Mouse (Mus musculus) small intestine, adult 10 weeks (tissue): ENCODE measurements around the gene Pcsk1n. TPM values are rescaled to one million over a fixed set of nuclear protein-coding genes. Genes with fewer than 3 reads are reported as not detected.

Experiments used
- polyA plus RNA-seq: library from polyadenylated mRNA; stranded (reverse); fragments of 350-450 nt; fragmentation: Illumina TruSeq; extraction: RNeasy Lipid Tissue Mini Kit (QIAGEN cat#74804); gene quantifications from one replicate; pipeline ENCODE4 v1.2.3, GENCODE M21; 2014; ENCODE audit warnings: low replicate concordance

Pcsk1n gene
- not detected for polyA plus RNA-seq

GRCm38 (mm10) chrX:7919601-7920383 lies at the start of gene Pcsk1n:
Gene Pcsk1n (plus strand): TSS chrX:7919822.

DNA sequence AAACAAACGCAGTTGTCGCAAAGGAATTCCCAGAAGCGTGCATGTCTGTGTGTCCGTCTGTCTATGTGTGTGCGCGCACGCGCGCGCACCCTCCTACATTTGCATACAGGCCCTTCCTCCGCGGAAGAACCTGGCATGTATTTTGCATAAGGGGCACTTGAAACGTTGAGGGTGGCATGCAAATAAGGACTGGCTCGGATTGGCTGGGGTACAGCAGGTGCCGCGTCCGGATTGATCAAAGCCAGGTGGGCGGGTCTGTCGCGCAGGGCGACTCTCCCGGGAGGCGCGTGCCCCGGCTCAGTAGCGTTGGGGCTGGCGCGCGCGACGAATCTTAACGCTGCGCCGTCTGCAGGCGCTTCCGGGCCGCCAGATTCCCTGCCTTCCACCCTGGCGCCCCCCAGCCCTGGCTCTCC lies 41.6 kb upstream of the Pcsk1n start, which contains the start of gene Pim2:
Pim2 (plus strand) TSS at position 256 of the 413 bp plus-strand sequence.

GRCm38 (mm10) chrX:7883841-7884567 lies 35.6 kb upstream of the Pcsk1n start, which contains the start of gene Slc35a2:
Gene Slc35a2 (plus strand): TSS chrX:7884028.

GRCm38 (mm10) chrX:7898880-7899874 lies 20.4 kb upstream of the Pcsk1n start, which contains the start of the genes Pqbp1 and Timm17b:
Gene Pqbp1 (minus strand): TSS chrX:7899269.
Gene Timm17b (plus strand): TSS chrX:7899357.

GRCm38 (mm10) chrX:7907735-7908134 lies 11.9 kb upstream of the Pcsk1n start, which contains the start of gene Gm10491:
Gene Gm10491 (minus strand): TSS chrX:7907835.

GRCm38 (mm10) chrX:7909242-7909641 lies 10.4 kb upstream of the Pcsk1n start, which contains the start of gene Gm10490:
Gene Gm10490 (plus strand): TSS chrX:7909542.

GRCm38 (mm10) chrX:7928270-7928790 lies 8.7 kb downstream of the Pcsk1n start, which contains the start of gene Eras:
Gene Eras (minus strand): TSS chrX:7928607.

GRCm38 (mm10) chrX:7947108-7947899 lies 27.7 kb downstream of the Pcsk1n start, which contains the start of gene Hdac6:
Gene Hdac6 (minus strand): TSS chrX:7947889.

Other genes with a start within 250 kb of the Pcsk1n start
- gene Plp2, start 248.4 kb upstream of the Pcsk1n start, polyA plus RNA-seq: 26.2 TPM
- 0.33 TPM for gene Magix, start 238.6 kb upstream of the Pcsk1n start, polyA plus RNA-seq
- gene Gpkow, start 222.7 kb upstream of the Pcsk1n start, polyA plus RNA-seq: 33.0 TPM
- 3.8 TPM for gene Wdr45, start 205.5 kb upstream of the Pcsk1n start, polyA plus RNA-seq
- gene Gm45208, start 197.6 kb upstream of the Pcsk1n start, polyA plus RNA-seq: not detected
- 12.1 TPM for gene Praf2, start 191.4 kb upstream of the Pcsk1n start, polyA plus RNA-seq
- gene Ccdc120, start 168.9 kb upstream of the Pcsk1n start, polyA plus RNA-seq: 4.6 TPM
- gene Tfe3, start 157.3 kb upstream of the Pcsk1n start, polyA plus RNA-seq: 3.7 TPM
- 21.4 TPM for gene Gripap1, start 130.1 kb upstream of the Pcsk1n start, polyA plus RNA-seq
- gene Kcnd1, start 97.5 kb upstream of the Pcsk1n start, polyA plus RNA-seq: 0.89 TPM
- gene Otud5, start 78.5 kb upstream of the Pcsk1n start, polyA plus RNA-seq: 26.6 TPM
- gene Pim2, start 41.6 kb upstream of the Pcsk1n start, polyA plus RNA-seq: 3.7 TPM
- gene Slc35a2, start 35.8 kb upstream of the Pcsk1n start, polyA plus RNA-seq: 6.4 TPM
- 5.5 TPM for gene Pqbp1, start 20.6 kb upstream of the Pcsk1n start, polyA plus RNA-seq
- 1.5 TPM for gene Timm17b, start 20.5 kb upstream of the Pcsk1n start, polyA plus RNA-seq
- not detected for gene Gm10491, start 12.0 kb upstream of the Pcsk1n start, polyA plus RNA-seq
- gene Gm10490, start 10.3 kb upstream of the Pcsk1n start, polyA plus RNA-seq: not detected
- gene Eras, start 8.8 kb downstream of the Pcsk1n start, polyA plus RNA-seq: not detected
- gene Hdac6, start 28.1 kb downstream of the Pcsk1n start, polyA plus RNA-seq: 0.30 TPM
- gene Gata1, start 58.2 kb downstream of the Pcsk1n start, polyA plus RNA-seq: not detected
- gene Glod5, start 98.7 kb downstream of the Pcsk1n start, polyA plus RNA-seq: 1,103 TPM
- 8.6 TPM for gene Suv39h1, start 154.9 kb downstream of the Pcsk1n start, polyA plus RNA-seq
- gene Was, start 170.7 kb downstream of the Pcsk1n start, polyA plus RNA-seq: 0.59 TPM
- 60.9 TPM for gene Wdr13, start 213.1 kb downstream of the Pcsk1n start, polyA plus RNA-seq
- 554 TPM for gene Rbm3, start 226.1 kb downstream of the Pcsk1n start, polyA plus RNA-seq